Mouse (Mus musculus) retina, embryonic 14.5 days (tissue): ENCODE results near the gene Fibp.
"Not testable (repeated sequence)": the region's sequence is repeated elsewhere in the genome, so short reads cannot be mapped to it uniquely, and the experiment has no call there.

Experiments used
- DNase-seq: peaks from one replicate; pipeline ENCODE4 v3.0.0-alpha.2; 2015; ENCODE audit warnings: low spot score

The Fibp gene

GRCm38 (mm10) chr19:5487768-5488550, 27.5 kb downstream of the Fibp start, which contains the start of gene Mus81:
Mus81 (minus strand) TSS chr19:5488402.
- peak; percentile 97 for DNase-seq

- peak; percentile 99 for DNase-seq
These were observed 28.6 kb downstream of the Fibp start for GRCm38 (mm10) chr19:5488878-5489571.

- not testable (repeated sequence) for DNase-seq
These were observed 29.3 kb downstream of the Fibp start for GRCm38 (mm10) chr19:5489721-5490120.

GRCm38 (mm10) chr19:5490313-5490897, 30.0 kb downstream of the Fibp start, which contains the start of gene Cfl1:
Cfl1 (plus strand) TSS chr19:5490455.
- peak; percentile 97 for DNase-seq

- DNase-seq: peak; percentile 73
These were observed 30.7 kb downstream of the Fibp start for GRCm38 (mm10) chr19:5490898-5491708.

GRCm38 (mm10) chr19:5492641-5493040, 32.2 kb downstream of the Fibp start:
- DNase-seq: no peak

- not testable (repeated sequence) for DNase-seq
These were observed 32.9 kb downstream of the Fibp start for GRCm38 (mm10) chr19:5493301-5493721.

GRCm38 (mm10) chr19:5494314-5494713, 33.9 kb downstream of the Fibp start:
- no peak for DNase-seq

GRCm38 (mm10) chr19:5495353-5496051, 35.1 kb downstream of the Fibp start:
- no peak for DNase-seq

GRCm38 (mm10) chr19:5496052-5496370, 35.6 kb downstream of the Fibp start:
- DNase-seq: no peak

- no peak for DNase-seq
These were observed 40.0 kb downstream of the Fibp start for GRCm38 (mm10) chr19:5500330-5500875.

- no peak for DNase-seq
These were observed 43.3 kb downstream of the Fibp start, which contains the start of gene 1700020D05Rik for GRCm38 (mm10) chr19:5503687-5504086. 1700020D05Rik (minus strand) TSS chr19:5503787.

- peak; percentile 96 for DNase-seq
These were observed 49.9 kb downstream of the Fibp start, which contains the start of gene Snx32 for GRCm38 (mm10) chr19:5510031-5511026. Snx32 (minus strand) TSS chr19:5510538.

GRCm38 (mm10) chr19:5511074-5511632, 50.7 kb downstream of the Fibp start:
- no peak for DNase-seq

- no peak for DNase-seq
These were observed 51.9 kb downstream of the Fibp start for GRCm38 (mm10) chr19:5512091-5513004.

GRCm38 (mm10) chr19:5513005-5513349, 52.6 kb downstream of the Fibp start:
- no peak for DNase-seq
